Mouse (Mus musculus): ENCODE data around the gene Iars. TPM values are rescaled to one million over a fixed set of nuclear protein-coding genes. Genes with fewer than 3 reads are reported as not detected.

Iars gene
- total RNA-seq (2021) = 10 to 100 TPM; 75.9 to 76.2 TPM
- long read RNA-seq, experiment 1, full-length matches to known transcripts = 7 of 22 reads
- long read RNA-seq, experiment 1, partial matches to known transcripts = 9 of 22 reads
- long read RNA-seq, experiment 1, other reads (novel, unspliced or antisense) = 6 of 22 reads
- long read RNA-seq, experiment 2, full-length matches to known transcripts = 11 of 25 reads
- long read RNA-seq, experiment 2, partial matches to known transcripts = 11 of 25 reads
- long read RNA-seq, experiment 2, other reads (novel, unspliced or antisense) = 3 of 25 reads

DNA sequence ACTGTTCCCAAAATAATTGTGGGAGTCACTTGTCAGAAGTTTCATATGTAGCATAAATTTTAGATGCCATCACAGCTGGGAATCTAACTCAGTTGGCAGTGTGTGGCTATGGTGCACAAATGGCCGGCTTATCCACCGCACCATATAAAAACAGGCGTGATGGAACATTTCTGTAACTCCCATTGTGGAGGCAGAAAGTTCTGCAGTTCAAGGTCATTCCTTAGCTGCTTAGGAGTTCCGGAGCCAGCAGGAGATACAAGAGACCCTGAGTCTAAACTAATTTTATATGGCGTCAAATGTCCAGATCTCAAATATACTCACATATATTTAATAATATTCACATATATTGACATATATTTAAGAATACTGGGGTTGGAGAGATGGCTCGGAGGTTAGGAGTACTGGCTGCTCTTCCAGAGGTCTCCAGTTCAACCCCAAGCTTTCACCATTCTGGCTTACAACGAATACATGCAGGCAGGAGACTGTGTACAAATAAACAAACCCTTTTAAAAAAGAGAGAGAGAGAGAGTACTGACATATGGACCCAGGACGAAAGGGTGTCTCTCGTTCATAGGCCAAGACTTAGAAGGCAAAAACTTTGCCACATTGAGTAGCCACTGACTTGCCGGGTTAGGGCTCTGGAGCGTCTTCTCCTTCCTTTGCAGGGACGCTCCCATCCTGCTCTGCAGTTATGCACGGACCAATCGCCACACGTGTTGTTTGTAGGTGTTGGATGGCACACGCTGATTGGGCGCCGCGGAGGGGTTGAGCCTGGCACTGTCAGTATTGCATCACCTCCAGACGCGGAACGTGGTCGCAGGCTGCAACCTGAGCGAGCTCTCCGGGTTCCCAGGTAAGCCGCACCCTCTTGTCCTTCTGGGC lies at the start of gene Iars:
Gene Iars (plus strand): TSS at position 750 of the 882 bp plus-strand sequence.
- intact Hi-C loops (cut with DNase I) = no loop called here
- DNase-seq = peak; percentile 97 to 99

DNA sequence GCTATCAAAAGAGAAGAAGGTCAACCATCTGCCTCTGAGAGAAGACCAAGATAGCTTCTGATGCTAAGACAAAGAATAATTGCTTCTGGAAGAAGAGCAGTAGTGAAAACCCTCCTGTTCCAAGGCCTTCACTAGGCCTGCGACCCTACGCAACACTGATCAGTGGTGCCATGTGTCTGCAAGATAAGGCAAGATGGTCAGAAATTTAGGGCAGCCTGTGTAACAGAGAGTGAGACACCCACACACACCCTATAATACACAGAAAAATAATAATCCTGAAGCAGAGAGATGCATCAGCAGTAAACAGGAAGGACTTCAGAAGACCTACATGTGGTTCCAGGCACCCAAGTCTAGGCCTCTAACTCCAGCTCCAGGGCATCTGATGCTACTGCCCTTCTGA lies 41.9 kb upstream of the Iars start:
- intact Hi-C loops (cut with DNase I) = loop anchor here (10.0 kb wide), 1 partner anchor 315 kb away; the partner anchor contains the start of gene Fgd3
- DNase-seq = no peak

DNA sequence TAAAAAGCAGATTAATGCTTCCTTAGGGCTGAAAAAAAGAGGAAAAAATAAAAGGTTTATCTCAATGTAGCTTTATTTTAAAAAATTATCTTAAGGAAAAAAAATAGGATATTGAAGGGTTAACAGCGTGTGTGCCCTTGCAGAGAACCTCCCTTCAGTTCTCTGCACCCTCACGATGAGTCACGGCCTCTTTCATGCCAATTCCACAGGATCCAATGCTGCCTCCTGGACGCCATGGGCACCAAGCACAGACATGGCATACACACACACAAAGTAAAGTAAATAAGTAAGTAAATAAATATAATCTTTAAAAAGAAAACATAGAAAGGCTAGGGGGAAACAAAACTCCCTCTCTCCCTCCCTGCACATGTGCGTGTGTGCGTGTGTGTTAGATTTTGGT lies 39.2 kb upstream of the Iars start:
- intact Hi-C loops (cut with DNase I) = loop anchor here (10.0 kb wide), 1 partner anchor 318 kb away; the partner anchor contains the start of gene Fgd3
- no peak for DNase-seq

DNA sequence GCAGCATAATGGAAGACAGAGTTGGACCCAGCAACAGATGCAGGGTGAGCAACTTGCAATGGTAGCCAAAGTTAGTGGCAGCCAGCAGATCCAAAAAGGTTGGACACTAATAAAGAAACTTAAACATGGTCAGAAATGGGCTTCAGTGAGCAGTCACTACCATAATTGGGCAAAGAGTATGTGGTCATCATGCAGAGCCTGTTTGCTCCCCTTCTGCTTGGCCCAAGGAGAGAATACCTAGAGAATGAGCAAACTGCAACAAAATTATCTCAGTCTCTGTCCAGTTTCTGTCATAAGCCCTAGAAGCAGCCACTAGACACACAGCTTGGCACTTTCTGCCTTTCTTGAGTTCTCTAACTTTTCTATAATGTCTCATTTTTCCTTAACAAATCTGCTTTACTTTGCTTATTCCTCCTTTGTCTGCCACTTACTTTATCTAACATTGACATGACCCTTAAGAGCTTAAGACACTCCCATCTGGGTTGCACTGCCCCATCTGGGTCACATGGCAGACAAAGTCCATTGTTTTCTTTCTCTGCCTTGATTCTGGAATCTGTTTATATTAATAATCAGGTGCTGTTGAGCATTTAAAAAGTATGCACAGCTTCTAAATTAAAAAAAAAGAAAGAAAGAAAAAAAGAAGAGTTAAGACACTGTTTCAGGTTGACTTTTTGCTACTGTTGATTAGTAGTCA lies 38.1 kb upstream of the Iars start:
- no peak for DNase-seq
- intact Hi-C loops (cut with DNase I) = loop anchor here (10.0 kb wide), 1 partner anchor 319 kb away; the partner anchor contains the start of gene Fgd3

DNA sequence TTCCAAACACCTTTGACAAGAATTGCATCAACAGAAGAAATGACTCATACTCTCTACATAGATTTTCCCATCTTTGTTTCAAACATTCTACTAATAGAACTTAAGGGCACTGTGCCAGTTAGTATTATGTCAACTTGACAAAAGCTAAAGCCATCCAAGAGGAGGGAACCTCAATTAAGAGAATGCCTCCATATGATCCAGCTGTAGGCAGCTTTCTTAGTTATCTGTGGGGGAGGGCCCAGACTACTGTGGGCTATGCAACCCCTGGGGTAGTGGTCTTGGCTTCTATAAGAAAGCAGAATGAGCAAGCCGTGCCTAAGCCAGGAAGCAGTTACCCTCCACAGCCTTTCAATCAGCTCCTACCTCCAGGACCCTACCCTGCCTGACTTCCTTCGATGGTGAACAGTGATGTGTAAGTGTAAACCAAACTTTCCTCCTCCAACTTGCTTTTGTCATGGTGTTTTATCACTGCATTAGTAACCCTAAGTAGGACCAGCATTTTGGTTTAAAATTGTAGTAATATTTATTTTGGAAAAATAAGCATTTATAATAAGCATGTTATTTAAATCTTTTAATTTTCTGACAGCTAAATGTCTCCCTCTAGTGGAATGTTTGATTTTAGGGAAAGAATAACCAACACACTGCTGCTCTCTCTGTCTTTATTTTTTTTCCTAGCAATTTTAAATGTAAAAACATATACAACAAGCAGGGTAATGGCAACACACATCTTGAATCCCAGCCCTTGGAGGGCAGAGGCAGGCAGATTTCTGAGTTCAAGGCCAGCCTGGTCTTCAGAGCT lies 37.0 kb upstream of the Iars start:
- DNase-seq = no peak
- intact Hi-C loops (cut with DNase I) = loop anchor here (1.0 to 10.0 kb wide), 2 partner anchors 196 to 320 kb away; partner anchors contain the start of gene Fgd3

DNA sequence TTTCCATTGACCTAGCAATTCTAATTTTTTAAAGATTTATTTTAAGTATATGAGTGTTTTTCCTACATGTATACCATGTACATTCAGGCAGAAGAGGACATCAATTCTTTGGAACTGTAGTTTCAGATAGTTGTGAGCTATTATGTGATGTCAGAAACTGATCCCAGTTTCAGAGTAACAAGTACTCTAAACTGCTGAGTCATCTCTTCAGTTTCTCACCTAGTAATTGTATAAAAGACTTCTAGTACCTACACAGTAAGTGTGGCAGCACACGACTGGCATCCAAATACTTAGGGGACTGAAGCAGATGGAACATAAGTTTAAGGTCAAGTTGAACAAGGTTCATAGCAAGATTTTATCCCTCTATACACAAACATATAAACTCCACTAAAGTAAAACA lies 35.9 kb upstream of the Iars start:
- DNase-seq = no peak
- intact Hi-C loops (cut with DNase I) = loop anchor here (10.0 kb wide), 1 partner anchor 321 kb away; the partner anchor contains the start of gene Fgd3

DNA sequence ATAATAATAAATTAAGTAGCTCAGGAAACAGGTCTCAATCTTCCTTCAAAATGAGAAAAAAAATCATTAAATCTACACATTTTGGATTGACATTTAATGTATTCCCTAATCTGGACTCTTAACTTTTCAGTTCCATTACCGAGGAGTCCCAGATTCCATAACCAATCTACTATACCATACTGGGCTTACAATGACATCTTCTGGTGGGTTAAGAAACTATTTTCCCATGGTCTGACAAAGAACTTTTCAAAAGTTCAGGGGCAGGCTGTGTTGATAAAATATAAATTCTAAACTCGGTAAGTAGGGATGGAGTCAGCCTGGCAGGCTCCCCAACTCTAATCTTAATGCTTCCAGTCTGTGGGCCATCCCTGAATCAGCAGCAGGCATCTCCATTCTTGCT lies 30.8 kb upstream of the Iars start:
- intact Hi-C loops (cut with DNase I) = loop anchor here (5.0 kb wide), 1 partner anchor 309 kb away; the partner anchor contains the start of gene Bicd2
- no peak for DNase-seq

DNA sequence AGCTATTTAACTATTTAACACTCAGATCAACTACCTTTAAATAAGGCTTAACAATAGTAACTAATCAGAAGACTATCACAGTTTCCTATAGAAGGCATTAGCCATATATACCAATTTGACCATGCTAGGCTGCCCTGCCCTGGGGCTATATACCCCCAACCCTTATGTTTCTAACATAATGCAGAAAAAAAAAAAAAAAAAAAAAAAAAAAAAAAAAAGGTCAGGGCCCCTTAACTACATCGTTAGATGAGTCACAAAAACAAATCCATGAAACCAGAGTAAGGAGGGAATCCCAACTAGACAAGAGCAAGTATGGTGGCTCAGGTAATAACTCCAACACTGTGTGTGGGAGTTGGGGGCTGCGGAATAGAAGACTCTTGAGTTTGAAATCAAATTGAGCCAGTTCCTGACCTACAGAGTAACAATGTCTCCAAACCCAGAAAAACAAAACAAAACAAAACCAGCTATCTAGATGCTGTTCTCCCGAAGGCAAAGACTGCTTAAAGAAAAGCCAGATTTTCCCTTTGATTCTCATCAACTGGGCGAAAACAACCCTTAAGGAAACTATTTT lies 30.0 kb upstream of the Iars start:
- intact Hi-C loops (cut with DNase I) = loop anchor here (5.0 kb wide), 1 partner anchor 310 kb away; the partner anchor contains the start of gene Bicd2
- no peak for DNase-seq

DNA sequence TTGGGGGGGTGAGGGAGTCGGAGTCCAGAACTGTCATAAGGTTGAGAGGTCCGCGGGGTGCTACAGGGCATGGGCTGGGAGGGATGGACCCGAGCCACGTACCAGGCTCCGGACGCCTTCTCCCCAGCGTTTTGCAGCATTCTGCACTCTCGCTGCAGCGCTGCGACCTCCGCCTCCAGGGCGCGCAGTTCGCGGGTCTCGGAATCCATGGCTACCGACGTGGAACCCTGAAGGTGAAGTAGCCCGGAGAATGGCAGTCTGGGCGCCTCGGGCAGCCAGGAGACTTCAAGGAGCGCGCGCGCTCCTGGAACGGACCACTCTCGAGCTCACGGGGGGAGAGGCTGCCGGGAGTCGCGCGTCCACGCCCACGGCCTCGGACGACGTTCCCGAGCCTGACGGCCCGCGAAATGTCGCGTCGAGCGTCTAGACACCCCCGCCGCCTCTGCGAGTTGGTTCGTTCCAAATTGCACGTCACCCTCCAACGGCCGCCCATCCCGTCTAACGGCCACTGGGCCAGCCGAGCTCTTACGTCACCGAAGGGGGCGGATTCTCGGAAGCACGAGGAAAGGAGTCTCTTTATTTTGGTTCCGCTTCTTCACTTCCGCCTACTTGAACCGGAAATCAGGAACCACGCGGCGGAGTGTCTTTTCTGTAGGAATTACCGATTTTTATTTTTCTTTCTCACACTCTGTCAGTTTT lies 29.3 kb upstream of the Iars start, which contains the start of the genes Cenpp and Nol8:
Gene Cenpp (minus strand): TSS at position 305 of the 699 bp plus-strand sequence.
Gene Nol8 (plus strand): TSS at position 598 of the 699 bp plus-strand sequence.
- intact Hi-C loops (cut with DNase I) = loop anchor here (5.0 kb wide), 1 partner anchor 310 kb away; the partner anchor contains the start of gene Bicd2
- peak; percentile 99 to 100 for DNase-seq

DNA sequence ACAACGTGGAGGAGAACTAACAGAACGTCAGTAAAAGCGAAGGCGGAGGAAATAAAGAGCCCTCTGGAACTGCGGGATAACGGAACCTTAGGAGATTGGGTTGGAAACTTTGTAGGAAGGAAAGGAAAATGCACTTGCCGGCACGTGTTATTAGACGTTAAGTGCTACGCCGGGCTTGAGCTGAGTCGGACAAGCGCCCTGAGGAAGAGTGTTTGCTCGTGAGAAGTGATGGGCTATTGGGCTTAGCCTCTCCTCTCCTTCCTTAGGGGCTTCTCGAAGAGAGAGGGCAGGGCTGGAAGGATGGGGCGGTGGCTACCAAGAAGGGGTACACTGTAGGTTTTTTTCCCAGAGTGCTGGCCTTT lies 28.7 kb upstream of the Iars start:
- intact Hi-C loops (cut with DNase I) = loop anchor here (5.0 kb wide), 1 partner anchor 311 kb away; the partner anchor contains the start of gene Bicd2

DNA sequence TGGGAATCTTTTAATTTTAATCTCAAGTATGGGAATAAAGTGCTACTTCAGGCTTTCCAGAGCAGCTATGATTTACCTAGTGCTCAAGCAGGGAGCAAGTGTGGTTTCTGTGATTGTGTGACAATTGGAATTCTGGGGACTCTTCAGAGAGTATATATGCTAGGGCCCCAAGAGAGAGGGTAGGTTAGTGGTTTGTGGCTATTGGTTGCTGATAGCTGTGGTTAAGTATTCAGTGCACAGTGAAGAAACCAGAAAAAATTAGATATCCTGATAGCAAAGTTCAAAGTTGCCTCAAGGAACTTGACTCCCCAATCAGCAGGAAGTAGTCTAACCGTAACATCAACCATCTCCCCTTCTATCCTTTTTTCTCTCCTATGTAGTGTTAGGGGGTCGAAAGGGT lies 4.1 kb upstream of the Iars start:
- DNase-seq = no peak
- intact Hi-C loops (cut with DNase I) = no loop called here

More for the DNA sequence above, 28.7 kb upstream of the Iars start:
- peak; percentile 28 to 40 for DNase-seq

DNA sequence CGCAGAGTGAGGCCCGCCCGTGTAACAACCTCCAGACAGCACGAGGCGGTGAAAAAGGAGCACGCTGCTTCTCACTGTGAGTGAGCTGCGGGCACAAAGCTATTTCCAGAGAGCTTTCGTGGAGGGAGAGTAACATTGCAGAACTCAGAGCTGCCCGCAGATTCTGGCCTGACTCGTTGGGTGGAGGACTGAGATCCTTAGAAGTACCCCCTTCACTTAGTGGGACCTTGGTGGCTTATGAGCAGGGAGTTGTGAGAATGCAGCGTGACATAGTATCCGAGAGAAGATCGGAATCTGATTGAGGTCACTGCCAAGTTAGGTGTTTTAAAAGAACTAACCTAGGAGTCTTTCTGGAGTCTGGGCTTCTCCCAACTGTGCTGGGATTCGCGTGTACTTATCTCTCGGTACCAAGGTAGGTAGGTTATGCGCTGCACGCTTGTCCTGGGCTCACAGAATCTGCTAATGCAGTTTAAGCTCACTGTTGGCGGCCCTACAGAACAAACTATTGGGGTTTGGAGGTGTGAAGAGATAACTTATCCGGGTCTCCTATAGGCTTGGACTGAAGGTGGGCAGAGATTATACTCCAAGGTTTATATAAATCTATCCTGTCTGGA lies 440 bp downstream of the Iars start:
- intact Hi-C loops (cut with DNase I) = no loop called here
- no peak for DNase-seq

DNA sequence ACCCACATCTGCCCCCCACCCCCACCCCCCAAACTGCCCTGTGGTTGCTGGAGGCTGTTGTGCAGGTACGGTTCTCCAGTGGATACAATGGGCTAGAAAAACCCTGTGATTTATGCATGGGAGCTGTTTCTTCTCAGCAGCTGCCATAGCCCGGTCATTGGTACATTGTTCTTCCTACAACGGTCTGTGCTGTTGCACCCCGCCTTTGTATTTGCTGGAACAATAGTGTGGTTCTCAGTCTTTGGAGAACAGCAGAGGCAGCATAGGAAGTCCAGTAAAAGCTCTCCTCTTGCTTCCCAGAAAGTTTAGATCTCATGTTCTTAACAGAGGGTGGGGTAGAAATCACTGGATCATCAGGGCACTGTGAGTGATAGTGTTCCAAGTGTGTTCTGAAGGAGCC lies 2.4 kb downstream of the Iars start:
- intact Hi-C loops (cut with DNase I) = no loop called here
- no peak for DNase-seq

DNA sequence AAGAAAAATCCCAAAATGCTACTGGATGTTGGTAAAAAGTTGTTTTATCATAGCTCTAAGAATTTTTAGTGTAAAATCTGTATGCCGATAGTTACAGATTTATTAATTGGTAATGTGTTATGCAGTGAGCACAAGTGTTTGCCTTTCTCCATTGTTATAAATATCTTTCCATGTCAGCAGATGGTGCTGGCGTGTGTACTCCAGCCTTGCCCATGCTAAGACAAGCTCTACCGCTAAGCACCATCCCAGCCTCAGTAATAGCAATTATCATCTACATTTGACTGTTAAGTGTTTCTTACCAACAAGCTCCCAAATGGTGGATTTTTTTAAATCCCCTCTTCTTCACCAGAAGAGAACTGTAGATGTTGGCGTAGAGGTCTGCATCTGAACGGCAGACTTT lies 9.2 kb downstream of the Iars start:
- intact Hi-C loops (cut with DNase I) = no loop called here

DNA sequence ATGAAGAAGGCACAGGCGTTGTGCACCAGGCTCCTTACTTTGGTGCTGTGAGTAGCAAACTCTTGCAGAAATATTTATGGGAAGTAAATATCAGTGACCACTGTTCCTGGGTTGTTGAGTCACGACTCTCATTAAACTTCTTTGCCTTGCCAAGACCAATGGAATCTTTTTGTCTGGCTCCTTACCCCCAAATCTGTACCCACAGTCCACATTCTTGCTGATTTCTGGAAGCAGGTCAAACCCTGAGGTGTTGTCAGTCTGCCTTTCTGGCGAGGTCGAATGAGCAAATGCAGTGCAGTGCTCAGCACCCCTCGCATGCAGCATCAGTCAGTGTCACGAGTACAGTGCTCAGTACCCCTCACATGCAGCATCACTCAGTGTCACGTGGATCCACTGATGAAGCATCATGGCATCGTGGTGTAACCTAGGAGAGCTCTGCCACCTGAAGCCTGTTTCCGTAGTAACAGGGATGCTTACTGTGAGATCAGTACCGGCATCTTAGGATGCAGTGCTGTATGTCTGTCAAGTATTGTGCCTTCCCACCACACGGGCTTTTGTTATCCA lies 21.4 kb downstream of the Iars start:
- intact Hi-C loops (cut with DNase I) = no loop called here
- DNase-seq = no peak

More for the DNA sequence above, 9.2 kb downstream of the Iars start:
- DNase-seq = no peak

DNA sequence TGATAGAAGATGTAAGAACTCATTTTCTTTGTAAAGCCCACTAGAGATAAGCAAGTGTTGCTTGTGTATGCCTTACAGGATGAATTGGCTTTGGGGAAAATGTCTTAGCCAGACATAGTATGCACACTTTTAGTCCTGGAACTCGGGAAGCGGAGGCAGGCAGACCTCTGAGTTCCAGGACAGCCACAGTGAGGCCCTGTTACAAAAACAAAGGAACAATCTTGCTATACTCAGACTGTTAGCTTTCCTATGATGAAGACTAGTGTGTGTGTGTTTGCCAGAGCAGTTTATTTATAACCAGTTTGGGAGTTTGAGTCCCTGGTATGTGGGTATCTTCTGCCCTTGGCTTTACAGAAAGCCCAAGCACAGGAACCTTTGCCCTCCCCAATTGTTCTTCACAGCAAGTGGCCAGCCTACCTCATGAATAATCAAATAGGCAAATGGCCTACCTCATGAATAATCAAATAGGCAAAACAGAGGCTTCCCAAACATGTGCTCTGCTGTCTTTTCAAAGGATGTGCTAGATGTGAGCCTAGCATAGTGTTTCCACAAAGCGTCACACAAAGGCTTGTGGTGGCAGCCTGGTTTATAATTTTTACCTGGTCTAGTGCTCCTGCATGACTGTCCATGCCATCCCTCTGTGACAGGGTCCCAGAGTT lies 24.3 kb downstream of the Iars start:
- DNase-seq = no peak
- intact Hi-C loops (cut with DNase I) = no loop called here

DNA sequence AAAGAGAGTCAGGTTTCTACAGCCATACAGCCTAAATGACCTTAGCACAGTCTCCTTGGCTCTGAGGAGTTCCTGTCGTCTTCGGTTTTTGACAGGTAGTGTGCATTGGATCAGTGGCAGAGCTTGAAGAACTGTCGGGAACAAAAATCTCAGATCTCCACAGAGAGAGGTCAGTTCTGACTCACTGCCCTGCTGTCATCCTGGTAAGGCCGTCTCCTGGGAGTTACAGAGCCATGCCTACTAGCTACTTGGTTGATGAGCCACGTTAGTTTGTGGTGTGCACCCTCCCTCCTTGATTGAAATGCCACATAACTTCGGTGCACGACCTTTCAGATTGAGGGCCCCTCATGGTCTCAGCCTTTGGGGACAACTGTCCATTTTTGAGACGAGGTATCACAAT lies 26.4 kb downstream of the Iars start:
- DNase-seq = no peak
- intact Hi-C loops (cut with DNase I) = no loop called here

Measured in gastrocnemius, postnatal 36 days (tissue).